Mouse (Mus musculus) brown adipose tissue, adult 24 weeks (tissue): Measurements from ENCODE around the gene Ddx49. TPM values are rescaled to one million over a fixed set of nuclear protein-coding genes. Genes with fewer than 3 reads are reported as not detected.

ENCODE experiments used
- H3K27ac ChIP-seq: fragments of 200-500 bp; replicated peaks from 2 replicates; pipeline ENCODE4 v1.5.1; 2012; ENCODE audit warnings: low read depth, mild to moderate bottlenecking, low read length
- H3K4me1 ChIP-seq: fragments of 200-500 bp; 2 replicates; pipeline ENCODE4 v1.6.1; 2012; ENCODE audit warnings: low read length, mixed read lengths; ENCODE audit not compliant: control insufficient read depth, insufficient read depth, insufficient read length
- H3K4me3 ChIP-seq: fragments of 200-500 bp; 2 replicates; pipeline ENCODE4 v1.5.1; 2012; ENCODE audit warnings: low read depth, mild to moderate bottlenecking, low read length, moderate library complexity; ENCODE audit not compliant: insufficient read depth
- polyA plus RNA-seq: library from polyadenylated mRNA; stranded (reverse); fragments of >200 nt; gene quantifications from 2 replicates; pipeline ENCODE4 v1.2.4, GENCODE M21; 2012; ENCODE audit not compliant: missing spikeins, insufficient read depth, insufficient read length

Ddx49 gene
- polyA plus RNA-seq, 1 experiment, result 14.1 TPM

DNA sequence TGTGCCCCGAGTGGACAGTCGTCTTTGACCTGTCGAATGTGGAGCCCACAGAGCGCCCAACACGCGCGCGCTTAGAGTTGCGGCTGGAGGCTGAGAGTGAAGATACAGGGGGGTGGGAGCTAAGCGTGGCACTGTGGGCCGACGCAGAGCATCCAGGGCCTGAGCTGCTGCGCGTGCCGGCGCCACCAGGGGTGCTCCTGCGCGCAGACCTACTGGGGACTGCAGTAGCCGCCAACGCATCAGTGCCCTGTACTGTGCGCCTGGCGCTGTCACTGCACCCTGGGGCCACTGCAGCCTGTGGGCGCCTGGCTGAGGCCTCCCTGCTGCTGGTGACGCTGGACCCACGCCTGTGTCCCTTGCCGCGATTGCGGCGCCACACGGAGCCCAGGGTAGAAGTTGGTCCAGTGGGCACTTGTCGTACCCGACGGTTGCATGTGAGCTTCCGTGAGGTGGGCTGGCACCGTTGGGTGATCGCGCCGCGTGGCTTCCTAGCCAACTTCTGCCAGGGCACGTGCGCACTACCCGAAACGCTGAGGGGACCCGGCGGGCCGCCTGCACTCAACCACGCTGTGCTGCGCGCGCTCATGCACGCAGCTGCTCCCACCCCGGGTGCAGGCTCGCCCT lies 28.6 kb upstream of the Ddx49 start:
- no peak overlapping the region for H3K4me3 ChIP-seq
- no peaks in the 10 kb centered on the region for H3K4me1 ChIP-seq
- H3K27ac ChIP-seq, result no peak overlapping the region

DNA sequence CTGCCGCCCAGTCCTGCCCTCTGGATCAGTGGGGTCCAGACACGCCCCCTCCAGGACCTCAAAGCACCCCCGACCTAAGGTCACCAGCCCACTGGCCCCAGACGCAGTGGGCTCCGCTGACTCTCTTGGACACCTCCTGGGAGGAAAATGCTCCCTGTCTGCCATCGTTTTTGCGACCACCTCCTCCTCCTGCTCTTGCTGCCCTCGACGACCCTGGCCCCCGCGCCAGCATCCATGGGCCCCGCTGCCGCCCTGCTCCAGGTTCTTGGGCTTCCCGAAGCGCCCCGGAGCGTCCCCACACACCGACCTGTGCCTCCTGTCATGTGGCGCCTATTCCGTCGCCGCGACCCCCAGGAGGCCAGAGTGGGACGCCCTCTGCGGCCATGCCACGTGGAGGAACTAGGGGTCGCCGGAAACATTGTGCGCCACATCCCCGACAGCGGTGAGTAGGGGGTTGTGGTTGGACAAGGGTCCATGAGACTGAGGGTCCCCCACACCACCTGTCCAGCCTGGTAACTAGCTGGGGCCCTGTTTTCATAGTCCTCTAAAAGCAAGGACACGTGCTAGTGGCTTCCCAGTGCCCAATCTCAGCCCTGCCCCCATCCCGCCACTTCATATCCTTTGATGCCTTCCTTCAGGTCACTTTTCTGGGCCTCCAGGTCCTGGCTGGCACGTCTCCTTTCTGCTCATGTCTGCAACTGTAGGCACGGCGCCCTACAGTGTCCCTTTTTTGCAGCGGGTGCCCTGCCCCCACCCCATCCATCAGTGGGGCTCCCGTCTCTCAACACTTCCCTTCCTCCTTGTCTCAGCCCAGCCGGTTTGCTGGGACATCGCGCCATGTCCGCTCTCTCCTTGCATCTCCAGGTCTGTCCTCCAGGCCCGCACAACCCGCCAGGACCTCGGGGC lies 27.8 kb upstream of the Ddx49 start:
- Histone ChIP-seq H3K27ac (no peak overlapping the region), H3K4me1 (no peaks in the 10 kb centered on the region), H3K4me3 (no peak overlapping the region)

DNA sequence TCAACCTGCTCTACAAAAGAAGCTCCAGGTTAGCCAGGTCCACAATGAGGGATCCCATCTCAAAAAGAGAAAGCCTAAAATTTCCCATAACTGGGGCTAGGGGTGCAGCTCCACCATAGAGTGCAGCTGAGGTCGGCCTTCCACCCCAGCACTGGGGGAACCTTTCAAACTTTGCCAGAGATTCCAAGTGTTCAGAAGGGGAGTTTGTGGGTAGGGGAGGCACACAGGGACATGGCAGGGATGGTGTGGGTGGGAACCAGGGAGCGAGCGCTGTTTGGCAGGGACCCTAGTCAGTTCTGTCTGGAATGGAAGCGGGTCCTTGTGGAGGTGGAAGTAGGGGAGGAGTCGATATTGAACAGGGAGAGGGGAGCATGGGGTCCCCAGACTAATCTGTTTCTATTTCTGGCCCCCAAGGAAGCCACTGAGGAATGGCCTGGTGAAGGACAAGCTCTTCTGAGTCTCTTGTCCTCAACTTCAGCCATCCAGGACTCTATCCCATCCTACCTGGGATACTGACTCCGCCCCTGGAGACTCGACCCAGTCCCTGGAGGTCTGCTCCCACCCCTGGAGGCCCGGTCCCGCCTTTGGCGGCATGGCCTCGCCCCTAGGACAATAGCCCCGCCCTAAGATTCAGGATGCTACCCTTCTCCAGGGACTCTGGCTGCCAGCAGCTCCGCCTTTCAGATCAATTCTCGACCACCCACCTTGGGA lies 27.0 kb upstream of the Ddx49 start, which contains the start of gene Gdf1:
Gene Gdf1 (plus strand): TSS at position 694 of the 711 bp plus-strand sequence.
- H3K4me3 ChIP-seq, result no peak within 1 kb of the TSS

DNA sequence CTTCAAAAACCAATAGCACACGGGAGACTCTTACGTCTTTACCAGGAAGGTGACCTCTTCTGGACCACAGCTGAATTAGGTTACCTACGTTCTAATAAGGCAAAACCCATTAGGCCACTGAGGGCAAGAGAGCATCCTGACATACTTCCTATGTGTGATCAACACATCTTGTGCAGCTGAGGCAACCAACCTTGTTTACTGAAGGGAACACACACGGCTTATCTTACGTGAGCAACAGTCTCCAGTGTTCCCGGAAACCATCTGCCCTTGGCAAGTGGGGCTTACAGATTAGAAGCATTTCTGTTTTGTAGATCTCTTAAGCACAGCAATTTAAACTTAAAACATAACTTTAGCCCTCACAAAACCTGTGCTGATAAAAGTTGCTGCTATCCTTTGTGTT lies 25.2 kb upstream of the Ddx49 start:
- Histone ChIP-seq H3K4me3 (no peak overlapping the region), H3K27ac (no peak overlapping the region), H3K4me1 (no peaks in the 10 kb centered on the region)

More for the DNA sequence above, 27.0 kb upstream of the Ddx49 start, which contains the start of gene Gdf1:
- H3K4me1 ChIP-seq, result no peaks in the 10 kb centered on the region
- no peak within 1 kb of the TSS for H3K27ac ChIP-seq

DNA sequence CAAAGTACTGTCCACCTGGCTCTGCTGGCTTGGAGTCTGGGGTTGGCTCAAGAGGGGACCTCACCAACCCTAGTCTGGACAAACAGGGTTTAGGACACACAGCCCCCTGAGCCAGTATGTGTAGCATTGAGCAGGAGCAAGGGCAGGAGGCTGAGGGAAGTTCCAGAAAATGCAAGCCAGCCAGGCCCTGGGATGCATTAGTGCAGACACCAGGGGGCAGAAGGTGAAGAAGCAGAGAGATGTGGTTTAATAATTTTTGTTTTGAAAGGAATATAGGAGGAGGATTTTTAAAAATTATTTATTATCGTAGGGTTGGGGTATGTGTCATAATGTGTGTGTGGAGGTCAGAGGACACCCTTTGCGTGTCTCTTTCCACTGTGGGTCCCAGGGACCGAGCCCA lies 21.4 kb upstream of the Ddx49 start:
- Histone ChIP-seq H3K4me1 (no peaks in the 10 kb centered on the region), H3K4me3 (no peak overlapping the region), H3K27ac (no peak overlapping the region)

DNA sequence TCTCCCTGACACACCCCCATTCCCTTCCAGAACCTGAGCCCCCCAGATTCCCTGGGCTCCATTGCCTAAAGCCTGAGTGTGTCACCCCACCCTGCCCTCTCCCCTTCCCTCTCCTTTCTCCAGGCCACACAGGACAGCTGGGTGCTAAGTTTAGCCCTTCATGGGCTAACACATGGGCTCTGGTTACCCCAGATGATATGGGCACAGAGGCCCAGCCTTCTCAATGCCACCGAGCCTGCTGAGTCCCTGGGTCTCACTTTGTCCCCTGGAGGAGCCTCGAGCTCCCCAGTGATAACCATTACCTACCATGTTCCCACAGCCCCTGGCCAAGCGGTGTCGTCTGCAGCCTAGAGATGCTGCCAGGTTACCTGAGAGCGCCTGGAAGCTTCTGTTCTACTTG lies 15.6 kb upstream of the Ddx49 start:
- Histone ChIP-seq H3K4me3 (no peak overlapping the region), H3K4me1 (no peaks in the 10 kb centered on the region), H3K27ac (no peak overlapping the region)

DNA sequence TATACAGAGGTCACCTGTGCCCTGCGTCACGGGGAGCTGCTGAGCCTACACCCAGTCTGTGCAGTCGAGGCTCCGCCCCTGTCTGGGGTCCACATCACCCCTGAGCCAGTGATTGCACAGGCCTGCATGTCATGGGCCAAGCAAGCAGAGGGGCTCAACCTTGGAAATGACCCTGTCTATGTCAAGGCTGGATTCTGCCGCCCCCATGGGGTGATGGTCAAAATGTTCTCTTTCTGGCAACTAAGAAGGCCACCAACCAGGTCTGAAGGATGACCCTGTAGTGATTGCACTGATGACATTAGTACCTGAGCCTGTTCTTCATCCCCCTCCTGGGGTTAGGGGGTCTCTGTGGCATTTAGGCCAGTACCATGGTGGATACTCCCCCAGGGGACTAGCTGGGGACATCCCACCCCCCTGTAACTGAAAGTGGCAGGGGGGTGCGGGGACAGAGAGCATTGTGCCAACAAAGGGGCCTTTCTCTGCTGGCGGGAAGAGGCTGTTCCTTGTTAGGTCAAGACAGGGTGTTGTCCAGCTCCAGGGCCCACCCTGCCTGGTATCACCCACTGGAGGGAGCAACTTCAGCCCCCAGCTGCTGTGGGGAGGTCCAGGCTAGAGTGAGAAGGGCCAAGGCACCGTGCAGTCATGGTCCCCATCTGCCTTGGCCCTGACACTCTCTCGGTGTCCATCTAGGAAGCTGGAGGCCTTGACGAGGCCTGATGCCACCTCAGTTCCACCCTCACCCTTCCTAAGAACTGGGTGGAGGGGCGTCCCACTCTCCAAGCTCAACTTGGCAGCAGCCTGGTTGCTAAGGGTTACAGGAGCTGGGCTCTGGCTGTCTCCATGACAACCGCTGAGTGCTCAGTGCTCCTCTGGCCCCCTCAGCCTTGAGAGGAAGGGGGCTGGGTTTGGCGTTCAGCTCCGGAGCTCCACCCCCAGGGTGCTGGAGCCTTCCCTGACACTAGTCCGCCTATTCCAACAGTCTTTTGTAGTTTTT lies 14.5 kb upstream of the Ddx49 start:
- Histone ChIP-seq H3K4me1 (no peaks in the 10 kb centered on the region), H3K27ac (no peak overlapping the region), H3K4me3 (peak overlapping the region; percentile 56; the same call in 1 of the 2 replicates)

DNA sequence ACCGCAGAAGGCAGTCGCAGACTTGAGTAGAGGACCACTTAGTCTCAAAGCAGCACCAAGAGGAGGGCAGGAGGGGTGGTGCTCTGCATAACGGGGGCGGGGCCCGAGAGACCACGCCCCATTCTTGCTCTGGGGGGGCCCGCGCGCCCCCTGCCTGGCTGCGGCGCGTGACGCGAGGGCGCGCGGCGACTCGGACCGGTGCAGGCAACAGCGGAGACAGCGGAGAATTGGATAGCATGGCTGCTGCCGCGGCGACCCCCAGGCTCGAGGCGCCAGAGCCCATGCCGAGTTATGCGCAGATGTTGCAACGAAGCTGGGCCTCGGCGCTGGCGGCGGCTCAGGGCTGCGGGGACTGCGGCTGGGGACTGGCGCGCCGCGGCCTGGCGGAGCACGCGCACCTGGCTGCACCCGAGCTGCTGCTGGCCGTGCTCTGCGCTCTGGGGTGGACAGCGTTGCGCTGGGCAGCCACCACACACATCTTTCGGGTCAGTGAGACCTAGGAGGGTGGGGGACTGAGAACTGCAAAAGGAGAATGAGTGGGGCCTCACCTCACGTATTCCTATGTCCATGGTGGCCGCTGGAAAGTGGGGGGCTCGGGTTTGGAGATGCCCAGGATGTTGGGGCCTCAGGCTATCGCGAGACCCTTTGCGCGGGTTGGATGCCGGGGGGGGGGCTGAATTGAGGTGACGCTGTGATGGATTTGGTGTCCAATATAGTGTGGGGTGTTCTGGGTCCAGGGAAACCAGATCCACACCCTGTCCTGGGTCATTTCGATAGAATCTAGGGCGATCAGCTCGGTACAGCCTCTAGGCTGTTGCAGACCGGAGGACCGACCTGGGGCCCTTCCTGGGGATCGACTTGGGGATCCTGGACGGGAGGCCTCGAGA lies 13.6 kb upstream of the Ddx49 start, which contains the start of gene Cers1:
Gene Cers1 (plus strand): TSS at position 152 of the 887 bp plus-strand sequence.
- H3K27ac ChIP-seq, result no peak within 1 kb of the TSS
- no peaks in the 10 kb centered on the region for H3K4me1 ChIP-seq

DNA sequence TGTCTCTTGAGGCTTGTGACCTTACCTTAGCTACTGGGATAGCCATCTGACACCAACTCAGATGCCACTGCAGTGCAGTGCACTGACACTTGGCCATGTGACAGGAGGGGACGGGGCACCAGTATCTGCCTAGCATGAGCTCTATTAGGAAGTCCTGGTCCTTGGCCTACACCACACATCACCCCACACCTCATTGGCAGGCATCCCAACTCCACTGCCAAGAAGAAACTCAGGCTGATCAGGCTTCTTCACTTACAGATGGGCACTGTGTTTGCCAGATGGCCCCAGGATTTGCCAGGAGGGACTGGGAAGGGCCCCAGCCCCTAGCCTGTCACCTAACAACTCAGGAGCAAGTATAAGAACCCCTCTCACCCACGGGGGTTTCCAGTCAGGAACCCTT lies 11.1 kb upstream of the Ddx49 start:
- no peak overlapping the region for H3K27ac ChIP-seq
- no peak overlapping the region for H3K4me3 ChIP-seq
- no peaks in the 10 kb centered on the region for H3K4me1 ChIP-seq

More for the DNA sequence above, 13.6 kb upstream of the Ddx49 start, which contains the start of gene Cers1:
- H3K4me3 ChIP-seq, result peak within 1 kb of the TSS; percentile 56

DNA sequence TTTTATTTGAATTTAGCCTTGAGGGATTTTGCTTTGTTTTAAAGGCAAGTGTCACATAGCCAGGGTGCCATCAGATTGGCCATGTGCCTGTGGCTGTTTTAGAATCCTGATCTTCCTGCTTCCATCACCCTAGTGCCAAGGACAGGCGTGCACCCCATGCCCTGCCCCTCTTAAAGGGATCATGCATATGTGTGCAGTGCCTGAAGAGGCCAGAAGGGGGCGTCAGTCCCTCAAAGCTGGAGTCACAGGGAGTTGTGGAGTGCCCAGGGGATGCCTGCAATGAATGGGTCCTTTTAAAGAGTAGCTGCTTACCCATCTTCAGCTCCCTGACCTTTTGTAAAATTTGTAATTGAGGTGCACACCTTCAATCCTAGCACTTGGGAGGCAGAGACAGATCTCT lies 7.0 kb upstream of the Ddx49 start:
- Histone ChIP-seq H3K27ac (no peak overlapping the region), H3K4me3 (no peak overlapping the region), H3K4me1 (no peaks in the 10 kb centered on the region)

DNA sequence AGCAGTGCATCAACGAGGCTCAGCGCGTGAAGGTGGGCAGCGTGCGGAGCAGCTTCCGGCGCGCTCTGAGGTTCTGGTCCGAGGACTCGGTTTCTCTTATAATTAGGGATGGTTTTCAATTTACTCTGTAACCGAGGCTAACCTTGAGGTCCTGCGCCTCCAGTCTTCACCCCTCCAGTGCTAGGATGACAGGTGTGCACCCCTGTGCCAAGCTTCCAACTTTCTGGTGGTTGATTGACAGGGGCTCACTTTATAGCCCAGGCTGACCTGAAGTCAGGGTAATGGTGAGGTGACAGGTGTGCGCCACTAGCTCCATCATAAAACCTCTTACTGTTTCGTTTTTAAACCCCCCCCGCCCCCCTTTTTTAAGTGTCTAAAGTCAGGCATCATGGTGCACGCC lies 612 bp upstream of the Ddx49 start:
- Histone ChIP-seq H3K27ac (peak overlapping the region; percentile 93), H3K4me1 (peaks cover 9% of the 10 kb centered on the region), H3K4me3 (peak overlapping the region; percentile 86)

DNA sequence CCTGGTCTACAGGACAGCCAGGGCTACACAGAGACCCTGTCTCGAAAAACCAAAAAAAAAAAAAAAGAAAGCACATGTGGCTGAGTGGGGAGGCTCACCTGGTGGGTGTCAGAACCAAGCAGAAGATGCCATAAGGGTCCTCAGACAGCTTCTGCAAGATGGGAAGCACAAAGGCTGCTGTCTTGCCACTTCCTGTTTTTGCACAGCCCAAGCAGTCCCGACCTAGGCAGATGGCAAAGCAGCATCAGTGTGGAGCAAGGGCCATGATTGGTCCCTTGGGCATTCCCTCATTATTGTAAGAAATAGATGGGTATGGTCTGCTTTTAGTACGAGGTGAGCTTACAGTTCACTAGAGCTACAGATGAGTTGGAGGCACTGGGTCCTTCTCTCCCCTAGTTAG lies 1.4 kb downstream of the Ddx49 start:
- Histone ChIP-seq H3K27ac (no peak overlapping the region), H3K4me1 (peaks cover 9% of the 10 kb centered on the region), H3K4me3 (peak overlapping the region; percentile 20; the same call in 1 of the 2 replicates)

DNA sequence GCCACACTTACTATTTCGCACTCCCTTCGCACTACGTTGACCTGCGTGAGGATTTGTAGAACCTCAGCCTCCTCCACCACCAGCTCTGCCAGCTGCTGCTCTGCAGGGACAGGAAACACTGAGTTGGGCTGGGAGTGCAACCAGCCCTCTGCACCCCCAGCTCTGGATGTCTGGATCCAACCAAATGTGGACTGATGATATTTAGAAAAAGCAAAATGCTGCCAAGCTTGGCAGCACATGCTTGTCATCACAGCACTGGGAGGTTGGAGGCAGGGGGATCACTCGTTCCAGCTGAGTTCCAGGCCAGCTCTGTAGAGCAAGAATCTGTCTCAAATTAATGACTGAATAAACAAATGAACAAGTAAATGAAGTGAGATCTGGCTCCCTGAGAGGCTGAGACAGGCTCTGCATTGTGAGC lies 8.3 kb downstream of the Ddx49 start:
- H3K27ac ChIP-seq, result no peak overlapping the region
- H3K4me1 ChIP-seq, result no peaks in the 10 kb centered on the region
- no peak overlapping the region for H3K4me3 ChIP-seq
